Mouse (Mus musculus) limb, embryonic 13.5 days (tissue): ENCODE measurements at regions not wholly inside any gene's neighbourhood (a gene's known extent, or its start where the extent isn't known, plus 50 kb on each side); places are given as distances from the start of the nearest gene placed in this dataset.

Experiments
- ATAC-seq: fragments of 200-750 bp; cut with Nextera tagmentation; 2 replicates; pipeline ENCODE4 v1.8.0; 2017; ENCODE audit warnings: low read depth, moderate number of reproducible peaks, moderate TSS enrichment; ENCODE audit not compliant: low FRiP score
- H3K27ac ChIP-seq: fragments of 300-500 bp; sonication (generic); 2 replicates; pipeline ENCODE4 v1.5.1; 2015; ENCODE audit warnings: inconsistent platforms, mild to moderate bottlenecking, moderate library complexity
- H3K27me3 ChIP-seq: fragments of 300-500 bp; sonication (generic); 2 replicates; pipeline ENCODE4 v1.6.1; 2015; ENCODE audit warnings: mild to moderate bottlenecking, inconsistent platforms
- H3K36me3 ChIP-seq: fragments of 300-500 bp; sonication (generic); 2 replicates; pipeline ENCODE4 v1.6.1; 2015; ENCODE audit warnings: inconsistent platforms, mild to moderate bottlenecking, moderate library complexity
- H3K4me1 ChIP-seq: fragments of 300-500 bp; sonication (generic); 2 replicates; pipeline ENCODE4 v1.6.1; 2015; ENCODE audit warnings: inconsistent platforms
- H3K4me2 ChIP-seq: fragments of 300-500 bp; sonication (generic); replicated peaks from 2 replicates; pipeline ENCODE4 v1.6.1; 2015; ENCODE audit warnings: inconsistent platforms, mild to moderate bottlenecking, moderate library complexity
- H3K4me3 ChIP-seq: fragments of 300-500 bp; sonication (generic); 2 replicates; pipeline ENCODE4 v1.5.1; 2015; ENCODE audit warnings: moderate library complexity, mild to moderate bottlenecking, inconsistent platforms
- H3K9ac ChIP-seq: fragments of 300-500 bp; sonication (generic); 2 replicates; pipeline ENCODE4 v1.6.1; 2015; ENCODE audit warnings: mild to moderate bottlenecking, inconsistent platforms
- H3K9me3 ChIP-seq: fragments of 300-500 bp; sonication (generic); 2 replicates; pipeline ENCODE4 v1.6.1; 2016; ENCODE audit warnings: inconsistent platforms
- WGBS: fragments of 180-500 bp; shearing (Covaris S2); methylation state at CpG from one replicate; pipeline ENCODE4 v1.1.7; 2015; 5-methylcytosine and 5-hydroxymethylcytosine counted together

DNA sequence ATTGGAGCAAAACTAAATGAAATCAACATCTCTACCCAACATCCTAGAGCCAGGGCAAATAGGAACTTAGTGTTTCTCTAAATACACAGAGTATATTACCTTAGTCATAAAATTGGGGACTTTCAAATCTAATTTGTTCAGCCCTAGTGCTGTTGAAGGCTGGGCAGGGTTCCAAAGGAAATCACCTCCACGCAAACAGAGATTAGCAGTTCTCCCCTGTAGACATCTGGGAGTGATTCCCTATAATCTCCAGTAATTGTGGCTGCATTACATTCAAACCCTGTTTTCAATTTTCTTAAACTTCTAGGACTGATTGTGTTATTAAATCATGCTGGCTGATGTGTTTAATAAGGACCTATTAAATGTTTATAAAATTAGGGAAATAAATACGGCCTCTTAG, 519.7 kb downstream of the Ebf1 start:
- WGBS, result 21% methylated on average over 2 of the region's 2 CpGs
- peak; percentile 79 for ATAC-seq
- no peaks in the 10 kb centered on the region for H3K27me3 ChIP-seq
- no peak overlapping the region for H3K4me3 ChIP-seq
- peak overlapping the region; percentile 56; the same call in 1 of the 2 replicates for H3K27ac ChIP-seq
- H3K4me1 ChIP-seq, result peaks cover 45% of the 10 kb centered on the region
- no peaks in the 10 kb centered on the region for H3K36me3 ChIP-seq
- no peak overlapping the region for H3K9ac ChIP-seq
- peak overlapping the region; percentile 19; the same call in 1 of the 2 replicates for H3K4me2 ChIP-seq
- H3K9me3 ChIP-seq, result no peaks in the 10 kb centered on the region

GRCm38 (mm10) chr11:45138351-45138975, 521.3 kb downstream of the Ebf1 start:
- no peak overlapping the region for H3K9ac ChIP-seq
- no peaks in the 10 kb centered on the region for H3K9me3 ChIP-seq
- no peak overlapping the region for H3K4me3 ChIP-seq
- WGBS, result 12% methylated on average over 4 of the region's 4 CpGs
- no peaks in the 10 kb centered on the region for H3K27me3 ChIP-seq
- peak; percentile 35 for ATAC-seq
- H3K36me3 ChIP-seq, result no peaks in the 10 kb centered on the region
- peaks cover 45% of the 10 kb centered on the region for H3K4me1 ChIP-seq
- H3K27ac ChIP-seq, result peak overlapping the region; percentile 56; the same call in 1 of the 2 replicates
- H3K4me2 ChIP-seq, result no peak overlapping the region

DNA sequence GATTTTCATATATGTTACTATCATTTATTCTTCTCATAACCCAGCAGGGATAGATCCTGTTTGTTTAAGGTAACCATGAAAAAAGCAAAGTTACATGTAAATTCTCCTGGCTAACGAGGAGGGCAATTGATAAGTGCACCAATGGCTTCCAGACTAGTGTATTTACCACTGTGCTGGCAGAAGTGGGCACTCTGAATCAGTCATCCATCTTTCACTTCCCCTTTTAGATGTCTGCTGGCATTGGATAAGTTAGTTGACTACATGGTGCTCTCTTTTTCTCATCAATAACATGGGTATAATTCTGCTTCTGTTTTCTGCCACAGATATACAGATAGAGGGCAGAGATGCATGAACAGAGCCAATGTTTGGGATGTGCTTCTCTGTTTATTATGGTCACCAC, 523.4 kb downstream of the Ebf1 start:
- Histone ChIP-seq H3K4me2 (no peak overlapping the region), H3K9ac (no peak overlapping the region), H3K9me3 (no peaks in the 10 kb centered on the region), H3K4me1 (peaks cover 44% of the 10 kb centered on the region), H3K27ac (no peak overlapping the region), H3K4me3 (no peak overlapping the region), H3K36me3 (no peaks in the 10 kb centered on the region), H3K27me3 (0 out of 2 replicates have a peak, but pooled peaks cover 3% of the 10 kb centered on the region)
- 72% methylated on average over 1 of the region's 1 CpGs for whole genome bisulfite sequencing
- ATAC-seq, result no peak

GRCm38 (mm10) chr11:45154070-45154469, 537.0 kb downstream of the Ebf1 start:
- no peaks in the 10 kb centered on the region for H3K9me3 ChIP-seq
- H3K4me2 ChIP-seq, result no peak overlapping the region
- H3K4me1 ChIP-seq, result peaks cover 12% of the 10 kb centered on the region
- peaks cover 15% of the 10 kb centered on the region; the same call in 1 of the 2 replicates for H3K27me3 ChIP-seq
- WGBS, result 34% methylated on average over 6 of the region's 6 CpGs
- no peak overlapping the region for H3K4me3 ChIP-seq
- no peaks in the 10 kb centered on the region for H3K36me3 ChIP-seq
- no peak for ATAC-seq
- no peak overlapping the region for H3K27ac ChIP-seq
- no peak overlapping the region for H3K9ac ChIP-seq

GRCm38 (mm10) chr11:45154497-45154896, 537.4 kb downstream of the Ebf1 start:
- H3K27ac ChIP-seq, result no peak overlapping the region
- ATAC-seq, result no peak
- H3K4me3 ChIP-seq, result no peak overlapping the region
- H3K36me3 ChIP-seq, result no peaks in the 10 kb centered on the region
- H3K9me3 ChIP-seq, result no peaks in the 10 kb centered on the region
- 19% methylated on average over 8 of the region's 8 CpGs for WGBS
- 0 out of 2 replicates have a peak overlapping the region, but pooled peaks have one; percentile 11 for H3K4me2 ChIP-seq
- peaks cover 15% of the 10 kb centered on the region; the same call in 1 of the 2 replicates for H3K27me3 ChIP-seq
- no peak overlapping the region for H3K9ac ChIP-seq
- H3K4me1 ChIP-seq, result peaks cover 12% of the 10 kb centered on the region

DNA sequence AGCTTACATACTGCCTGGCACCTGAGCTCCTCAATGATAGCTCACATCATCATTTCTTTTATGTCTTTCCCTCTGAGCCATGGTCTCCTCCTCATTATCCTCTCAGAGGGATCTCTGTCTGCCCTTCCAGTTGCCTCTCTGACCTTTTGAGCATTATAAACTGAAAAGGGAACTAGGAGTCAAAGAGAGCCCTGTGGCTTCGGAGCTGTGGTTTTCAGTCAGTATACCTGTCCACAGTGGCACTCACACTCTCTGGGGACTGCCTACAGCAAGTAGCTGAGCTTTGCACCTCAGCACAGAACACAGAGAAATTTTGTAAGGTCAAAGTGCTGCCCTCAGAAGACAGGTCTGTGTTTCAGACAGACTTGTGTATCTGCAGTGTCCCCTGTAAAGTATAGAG, 538.7 kb downstream of the Ebf1 start:
- WGBS, result 58% methylated on average over 1 of the region's 1 CpGs
- Histone ChIP-seq H3K9me3 (no peaks in the 10 kb centered on the region), H3K27ac (no peak overlapping the region), H3K9ac (no peak overlapping the region), H3K4me1 (peaks cover 12% of the 10 kb centered on the region), H3K4me3 (no peak overlapping the region), H3K36me3 (no peaks in the 10 kb centered on the region), H3K27me3 (peaks cover 15% of the 10 kb centered on the region; the same call in 1 of the 2 replicates), H3K4me2 (no peak overlapping the region)
- no peak for ATAC-seq

DNA sequence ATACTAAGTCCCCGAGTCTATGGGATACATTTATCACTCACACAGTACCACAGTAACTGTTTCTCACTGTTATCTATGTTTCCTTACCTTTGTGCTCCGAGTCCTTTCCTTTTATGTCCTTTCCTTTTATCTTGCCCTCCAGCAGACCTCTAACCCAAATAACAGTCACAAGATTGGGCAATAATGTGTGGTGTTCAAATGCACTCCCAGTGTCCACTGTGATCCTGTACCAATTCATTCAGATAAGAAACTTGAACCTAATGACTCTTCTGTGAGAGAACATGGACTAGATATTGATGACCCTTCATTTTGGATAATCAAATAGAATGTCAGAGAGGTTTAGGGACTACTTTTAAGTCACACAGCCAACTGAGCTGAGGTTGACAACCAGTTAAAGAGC, 541.2 kb downstream of the Ebf1 start:
- Histone ChIP-seq H3K27ac (no peak overlapping the region), H3K4me1 (peaks cover 12% of the 10 kb centered on the region), H3K9ac (no peak overlapping the region), H3K36me3 (no peaks in the 10 kb centered on the region), H3K9me3 (no peaks in the 10 kb centered on the region), H3K4me2 (no peak overlapping the region), H3K4me3 (no peak overlapping the region), H3K27me3 (peaks cover 9% of the 10 kb centered on the region; the same call in 1 of the 2 replicates)
- 48% methylated on average over 2 of the region's 2 CpGs for WGBS
- no peak for ATAC-seq

- ATAC-seq, result no peak
- no peak overlapping the region for H3K27ac ChIP-seq
- H3K9ac ChIP-seq, result no peak overlapping the region
- no peaks in the 10 kb centered on the region for H3K9me3 ChIP-seq
- WGBS, result 83% methylated on average over 8 of the region's 8 CpGs
- H3K4me2 ChIP-seq, result no peak overlapping the region
- H3K4me3 ChIP-seq, result no peak overlapping the region
- H3K27me3 ChIP-seq, result peaks cover 4% of the 10 kb centered on the region; the same call in 1 of the 2 replicates
- H3K36me3 ChIP-seq, result no peaks in the 10 kb centered on the region
- no peaks in the 10 kb centered on the region for H3K4me1 ChIP-seq
These were observed 543.8 kb downstream of the Ebf1 start for GRCm38 (mm10) chr11:45160871-45161270.

GRCm38 (mm10) chr11:45173546-45173945, 556.4 kb downstream of the Ebf1 start:
- no peak for ATAC-seq
- H3K27me3 ChIP-seq, result no peaks in the 10 kb centered on the region
- no peaks in the 10 kb centered on the region for H3K36me3 ChIP-seq
- WGBS, result 82% methylated on average over 2 of the region's 2 CpGs
- H3K4me1 ChIP-seq, result peaks cover 31% of the 10 kb centered on the region
- H3K9me3 ChIP-seq, result no peaks in the 10 kb centered on the region
- H3K9ac ChIP-seq, result no peak overlapping the region
- H3K27ac ChIP-seq, result peak overlapping the region; percentile 39; the same call in 1 of the 2 replicates
- no peak overlapping the region for H3K4me3 ChIP-seq
- H3K4me2 ChIP-seq, result no peak overlapping the region

GRCm38 (mm10) chr11:45174071-45174470, 557.0 kb downstream of the Ebf1 start:
- peaks cover 31% of the 10 kb centered on the region for H3K4me1 ChIP-seq

GRCm38 (mm10) chr11:45174811-45175798, 558.0 kb downstream of the Ebf1 start:
- Histone ChIP-seq H3K4me1 (peaks cover 31% of the 10 kb centered on the region), H3K9ac (no peak overlapping the region), H3K36me3 (no peaks in the 10 kb centered on the region), H3K27ac (no peak overlapping the region), H3K27me3 (no peaks in the 10 kb centered on the region), H3K4me2 (no peak overlapping the region), H3K9me3 (no peaks in the 10 kb centered on the region), H3K4me3 (no peak overlapping the region)
- WGBS, result 39% methylated on average over 10 of the region's 10 CpGs
- no peak for ATAC-seq

More at GRCm38 (mm10) chr11:45174071-45174470, 557.0 kb downstream of the Ebf1 start:
- H3K27ac ChIP-seq, result 0 out of 2 replicates have a peak overlapping the region, but pooled peaks have one; percentile 39
- no peak overlapping the region for H3K4me3 ChIP-seq
- no peaks in the 10 kb centered on the region for H3K27me3 ChIP-seq
- peak; percentile 51 for ATAC-seq
- 70% methylated on average over 2 of the region's 2 CpGs for WGBS
- H3K9ac ChIP-seq, result no peak overlapping the region
- no peaks in the 10 kb centered on the region for H3K9me3 ChIP-seq
- no peaks in the 10 kb centered on the region for H3K36me3 ChIP-seq
- no peak overlapping the region for H3K4me2 ChIP-seq

- ATAC-seq, result no peak
- no peak overlapping the region for H3K4me2 ChIP-seq
- H3K27me3 ChIP-seq, result no peaks in the 10 kb centered on the region
- H3K36me3 ChIP-seq, result no peaks in the 10 kb centered on the region
- 86% methylated on average over 3 of the region's 3 CpGs for WGBS
- no peak overlapping the region for H3K9ac ChIP-seq
- no peak overlapping the region for H3K27ac ChIP-seq
- H3K9me3 ChIP-seq, result no peaks in the 10 kb centered on the region
- no peak overlapping the region for H3K4me3 ChIP-seq
- H3K4me1 ChIP-seq, result peaks cover 28% of the 10 kb centered on the region
These were observed 559.9 kb downstream of the Ebf1 start for GRCm38 (mm10) chr11:45176971-45177370.
